ENCODE assay signal across 25 mouse cellular contexts in the genomic region with DNA sequence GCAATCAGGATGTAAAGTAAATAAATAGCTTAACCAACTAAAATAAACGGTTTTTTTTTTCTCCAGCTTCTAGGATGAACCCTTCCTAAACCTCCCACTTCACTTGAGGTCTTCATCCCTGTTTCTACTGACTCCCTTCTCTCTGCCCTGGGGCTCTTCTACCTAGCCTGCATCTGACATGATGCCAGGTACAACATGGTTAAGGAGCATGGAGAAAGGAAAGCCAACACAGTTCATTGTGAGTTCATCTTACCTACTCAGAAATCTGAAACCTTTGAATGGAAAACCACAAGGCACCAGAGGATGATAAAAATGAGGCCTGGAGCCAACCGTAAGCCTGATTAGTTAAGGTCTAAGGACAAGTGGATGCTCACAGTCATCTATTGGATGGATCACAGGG.
DNase-seq lines count a peak whose midpoint lies in the region; ATAC-seq lines count a peak whose summit lies in the region.
"Had no signal": no experiment of that assay in that cellular context is flagged by ENCODE, and none has a peak within 500 bp of the region (broad histone marks: within the 10 kb centered on the region; RNA-seq: fewer than 3 reads in every experiment).

No protein-coding gene starts in this region.

- H3K4me2 ChIP-seq in embryonic facial prominence, embryonic 12.5 days (replicated peaks), result no peak overlapping the region
- no peak overlapping the region for H3K4me2 ChIP-seq in limb, embryonic 13.5 days (replicated peaks)
- H3K4me2 ChIP-seq in forebrain, embryonic 16.5 days (ENCODE audit: low read length), result no peak overlapping the region
- H3K4me2 ChIP-seq: embryonic facial prominence, embryonic 15.5 days; forebrain, embryonic 12.5 days had no signal

- 0 out of 2 replicates have a peak, but pooled peaks have one; percentile 56 for ATAC-seq in embryonic facial prominence, embryonic 12.5 days (ENCODE audit: insufficient number of reproducible peaks, insufficient read depth, low FRiP score, low TSS enrichment)
- ATAC-seq in limb, embryonic 13.5 days (ENCODE audit: low FRiP score, low read depth), result peak; percentile 60
- no peak for ATAC-seq in forebrain, embryonic 16.5 days
- ATAC-seq: activated CD4-positive, CD25-positive, alpha-beta regulatory T cell, adult 4 months; CD4-positive, CD25-positive, alpha-beta regulatory T cell, adult 4 months; forebrain, embryonic 14.5 days; forebrain, postnatal 0 days; Patski had no signal

- H3K9me3 ChIP-seq in embryonic facial prominence, embryonic 12.5 days, result no peaks in the 10 kb centered on the region
- no peaks in the 10 kb centered on the region for H3K9me3 ChIP-seq in embryonic facial prominence, embryonic 10.5 days
- H3K9me3 ChIP-seq in limb, embryonic 13.5 days, result peaks cover 5% of the 10 kb centered on the region; the same call in 1 of the 2 replicates
- H3K9me3 ChIP-seq in limb, embryonic 10.5 days (replicated peaks), result no peaks in the 10 kb centered on the region
- H3K9me3 ChIP-seq in forebrain, embryonic 16.5 days (ENCODE audit: control insufficient read depth, low read length), result no peaks in the 10 kb centered on the region
- H3K9me3 ChIP-seq: embryonic facial prominence, embryonic 15.5 days; forebrain, embryonic 10.5 days; forebrain, embryonic 12.5 days had no signal

- H3K27me3 ChIP-seq in embryonic facial prominence, embryonic 12.5 days, result no peaks in the 10 kb centered on the region
- H3K27me3 ChIP-seq in embryonic facial prominence, embryonic 10.5 days (replicated peaks; ENCODE audit: low read depth, poor library complexity, severe bottlenecking), result no peaks in the 10 kb centered on the region
- no peaks in the 10 kb centered on the region for H3K27me3 ChIP-seq in limb, embryonic 13.5 days
- no peaks in the 10 kb centered on the region for H3K27me3 ChIP-seq in limb, embryonic 10.5 days (ENCODE audit: low read depth, poor library complexity, severe bottlenecking)
- no peaks in the 10 kb centered on the region for H3K27me3 ChIP-seq in forebrain, embryonic 16.5 days (replicated peaks; ENCODE audit: control insufficient read depth, insufficient read depth, low read length)
- H3K27me3 ChIP-seq: CH12.LX; embryonic facial prominence, embryonic 15.5 days; forebrain, embryonic 12.5 days; Patski had no signal

- no peak overlapping the region for H3K9ac ChIP-seq in embryonic facial prominence, embryonic 12.5 days
- no peak overlapping the region for H3K9ac ChIP-seq in limb, embryonic 13.5 days
- no peak overlapping the region for H3K9ac ChIP-seq in forebrain, embryonic 16.5 days (replicated peaks; ENCODE audit: low read depth, low read length)
- H3K9ac ChIP-seq: embryonic facial prominence, embryonic 15.5 days; forebrain, embryonic 12.5 days; forebrain, postnatal 0 days had no signal

- H3K36me3 ChIP-seq in embryonic facial prominence, embryonic 12.5 days, result no peaks in the 10 kb centered on the region
- H3K36me3 ChIP-seq in embryonic facial prominence, embryonic 10.5 days (replicated peaks), result no peaks in the 10 kb centered on the region
- H3K36me3 ChIP-seq in limb, embryonic 13.5 days, result no peaks in the 10 kb centered on the region
- no peaks in the 10 kb centered on the region for H3K36me3 ChIP-seq in limb, embryonic 10.5 days
- no peaks in the 10 kb centered on the region for H3K36me3 ChIP-seq in forebrain, embryonic 16.5 days (ENCODE audit: control insufficient read depth, insufficient read depth)
- H3K36me3 ChIP-seq: embryonic facial prominence, embryonic 15.5 days; forebrain, embryonic 10.5 days; forebrain, embryonic 12.5 days; G1E had no signal

- no peak for DNase-seq in embryonic facial prominence, embryonic 10.5 days (ENCODE audit: low spot score)
- no peak for DNase-seq in limb, embryonic 10.5 days (ENCODE audit: low spot score)
- DNase-seq: adrenal gland, adult 8-10 months; adrenal gland, postnatal 14 days; adrenal gland, postnatal 36 days; B cell, adult 2 months; cerebellum, adult 11-12 months; cerebellum, adult 2 months; cerebellum, adult 9-10 months; cerebellum, postnatal 10 days; cerebellum, postnatal 25 days; forebrain, postnatal 0 days had no signal

- H3K4me1 ChIP-seq in embryonic facial prominence, embryonic 12.5 days, result no peaks in the 10 kb centered on the region
- no peaks in the 10 kb centered on the region for H3K4me1 ChIP-seq in embryonic facial prominence, embryonic 10.5 days
- H3K4me1 ChIP-seq in limb, embryonic 13.5 days, result peaks cover 6% of the 10 kb centered on the region; the same call in 1 of the 2 replicates
- H3K4me1 ChIP-seq in limb, embryonic 10.5 days, result no peaks in the 10 kb centered on the region
- no peaks in the 10 kb centered on the region for H3K4me1 ChIP-seq in forebrain, embryonic 16.5 days (replicated peaks; ENCODE audit: control insufficient read depth, insufficient read depth, low read length)
- H3K4me1 ChIP-seq: embryonic facial prominence, embryonic 15.5 days; forebrain, embryonic 10.5 days; forebrain, embryonic 12.5 days had no signal

- H3K4me3 ChIP-seq in embryonic facial prominence, embryonic 12.5 days, result no peak overlapping the region
- no peak overlapping the region for H3K4me3 ChIP-seq in embryonic facial prominence, embryonic 10.5 days
- H3K4me3 ChIP-seq in limb, embryonic 13.5 days, result no peak overlapping the region
- no peak overlapping the region for H3K4me3 ChIP-seq in limb, embryonic 10.5 days
- H3K4me3 ChIP-seq in forebrain, embryonic 16.5 days (replicated peaks; ENCODE audit: low read length), result no peak overlapping the region
- H3K4me3 ChIP-seq: embryonic facial prominence, embryonic 15.5 days; erythroblast, embryonic 14.5 days; forebrain, embryonic 10.5 days; forebrain, embryonic 12.5 days had no signal

- WGBS in embryonic facial prominence, embryonic 12.5 days, result 55% methylated on average over 2 of the region's 2 CpGs
- WGBS in embryonic facial prominence, embryonic 10.5 days, result 67% methylated on average over 2 of the region's 2 CpGs
- WGBS in limb, embryonic 13.5 days, result 53% methylated on average over 2 of the region's 2 CpGs
- 72% methylated on average over 2 of the region's 2 CpGs for WGBS in limb, embryonic 10.5 days
- WGBS in forebrain, embryonic 16.5 days, result 82% methylated on average over 2 of the region's 2 CpGs

- no peak overlapping the region for H3K27ac ChIP-seq in embryonic facial prominence, embryonic 12.5 days
- no peak overlapping the region for H3K27ac ChIP-seq in embryonic facial prominence, embryonic 10.5 days (replicated peaks)
- H3K27ac ChIP-seq in limb, embryonic 13.5 days, result no peak overlapping the region
- H3K27ac ChIP-seq in limb, embryonic 10.5 days, result no peak overlapping the region
- no peak overlapping the region for H3K27ac ChIP-seq in forebrain, embryonic 16.5 days (ENCODE audit: low read length)
- H3K27ac ChIP-seq: embryonic facial prominence, embryonic 15.5 days; forebrain, embryonic 10.5 days; forebrain, embryonic 12.5 days had no signal
